Mouse (Mus musculus) cerebellum, adult 11-12 months (tissue): ENCODE results near the gene Fam168a.
A peak's percentile ranks its signal among the peaks of the same experiment; 100 is the strongest.

Experiments used
- DNase-seq: peaks from one replicate; pipeline ENCODE4 v3.0.0; 2022

Gene Fam168a

DNA sequence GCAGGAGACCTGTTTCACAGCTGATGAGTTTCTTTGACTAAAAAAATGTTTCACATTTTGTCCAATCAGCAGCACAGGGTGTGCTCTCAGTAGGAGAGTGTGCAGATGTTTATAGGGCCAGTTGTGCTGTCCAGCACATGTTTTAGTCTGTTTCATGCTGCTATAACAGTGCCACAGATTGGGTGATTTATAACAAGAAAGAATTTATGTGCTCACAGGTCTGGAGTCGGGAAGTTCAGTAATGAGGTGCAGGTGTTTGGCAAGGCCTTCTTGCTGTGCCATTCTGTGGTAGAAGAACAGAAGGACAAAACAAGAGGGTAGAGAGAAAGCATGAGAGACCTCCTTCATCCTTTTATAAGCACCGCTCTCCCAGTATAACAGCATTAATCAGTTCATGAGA is 78.2 kb downstream of the Fam168a start:
- no peak for DNase-seq

DNA sequence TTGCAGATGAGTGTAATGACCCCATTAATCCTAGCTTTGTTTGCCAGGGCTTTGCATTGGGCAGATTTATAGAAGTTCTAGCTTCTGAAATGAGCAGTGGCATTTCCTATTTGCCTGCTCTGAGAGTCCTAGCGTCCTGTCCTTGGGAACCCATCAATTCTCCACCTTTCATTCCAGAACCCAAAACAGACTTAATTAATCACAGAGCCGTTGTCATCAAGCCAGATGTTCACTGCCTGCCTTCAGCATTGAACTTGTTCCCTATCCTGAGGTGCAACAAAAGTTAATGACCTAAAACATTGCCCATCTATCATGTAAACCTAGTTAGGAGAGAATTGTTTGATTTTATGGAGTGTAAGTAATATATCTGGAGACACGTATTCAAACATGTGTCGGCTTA is 79.0 kb downstream of the Fam168a start:
- DNase-seq = no peak

DNA sequence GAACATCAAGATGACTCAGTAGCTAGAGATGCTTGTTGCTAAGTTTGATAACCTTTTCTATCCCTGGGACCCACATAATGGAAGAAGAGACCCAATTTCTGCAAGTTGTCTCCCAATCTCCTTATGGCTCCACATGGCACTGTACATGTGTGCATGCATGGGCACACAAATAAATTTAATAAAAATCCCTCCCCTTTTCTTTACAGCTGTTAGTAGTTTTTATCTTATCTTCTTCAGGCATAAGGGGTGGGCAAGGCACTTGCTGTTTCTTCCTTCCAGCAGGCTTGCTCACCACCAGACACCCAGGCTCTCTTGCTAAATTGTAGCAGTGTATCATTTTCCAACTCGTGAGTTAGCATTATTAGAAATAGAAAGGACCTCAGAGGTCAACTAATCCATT is 79.6 kb downstream of the Fam168a start:
- no peak for DNase-seq

DNA sequence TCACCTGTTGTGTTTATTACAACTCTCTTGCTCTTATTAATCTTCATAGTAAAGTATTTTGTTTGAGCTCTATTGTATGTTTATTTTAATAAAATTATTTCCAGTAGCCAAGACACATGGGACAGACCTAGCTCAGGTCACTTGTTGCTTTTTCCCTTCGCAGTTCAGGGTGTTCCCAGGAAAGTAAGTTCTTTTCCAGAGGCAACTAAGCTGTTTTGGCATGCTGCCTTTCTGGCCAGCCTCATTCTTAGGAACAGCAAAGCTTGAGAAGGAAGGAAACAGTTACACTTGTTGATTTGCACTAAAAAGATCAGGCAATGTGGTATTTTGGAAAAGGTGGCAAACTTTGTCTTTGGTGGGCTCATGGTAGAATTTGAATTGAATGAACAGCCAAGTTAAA is 81.9 kb downstream of the Fam168a start:
- no peak for DNase-seq

DNA sequence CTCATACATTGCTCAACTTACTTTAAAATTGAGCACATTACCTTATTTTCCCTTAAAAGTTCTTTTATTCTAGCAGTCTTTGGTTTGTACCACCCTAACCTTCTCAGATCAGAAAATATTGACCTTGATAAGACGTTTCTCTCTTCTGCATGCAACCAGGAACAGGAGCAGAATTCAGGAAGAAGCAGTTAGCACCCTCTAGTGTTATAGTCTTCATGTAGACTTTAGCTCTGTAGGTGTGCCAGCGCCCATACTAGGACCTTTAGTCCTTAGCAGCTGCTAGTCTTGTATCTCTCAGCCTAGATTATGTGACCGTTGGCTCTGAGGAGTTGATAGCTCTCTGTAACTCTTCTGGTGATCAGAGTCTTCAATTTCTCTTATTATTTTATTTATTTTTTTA is 92.4 kb downstream of the Fam168a start:
- DNase-seq = no peak

DNA sequence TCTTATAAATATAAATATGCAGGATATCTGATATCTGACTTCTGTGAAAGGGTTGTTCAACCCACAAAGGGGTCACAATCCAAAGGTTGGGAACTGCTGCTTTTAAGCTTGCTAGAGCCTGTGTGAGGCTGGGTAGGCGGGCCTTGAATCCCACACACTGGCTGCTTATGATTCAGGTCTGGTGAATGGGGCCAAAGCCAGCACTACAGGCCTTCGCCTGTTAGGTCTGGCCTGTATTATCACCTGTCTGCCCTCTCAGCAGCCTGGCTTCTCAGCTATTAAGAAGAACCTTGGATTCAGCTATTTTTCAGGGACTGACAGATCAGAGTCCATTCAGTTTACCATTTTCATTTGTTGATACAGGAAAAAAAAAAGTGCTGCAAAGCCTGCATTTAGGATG is 99.0 kb downstream of the Fam168a start:
- no peak for DNase-seq

DNA sequence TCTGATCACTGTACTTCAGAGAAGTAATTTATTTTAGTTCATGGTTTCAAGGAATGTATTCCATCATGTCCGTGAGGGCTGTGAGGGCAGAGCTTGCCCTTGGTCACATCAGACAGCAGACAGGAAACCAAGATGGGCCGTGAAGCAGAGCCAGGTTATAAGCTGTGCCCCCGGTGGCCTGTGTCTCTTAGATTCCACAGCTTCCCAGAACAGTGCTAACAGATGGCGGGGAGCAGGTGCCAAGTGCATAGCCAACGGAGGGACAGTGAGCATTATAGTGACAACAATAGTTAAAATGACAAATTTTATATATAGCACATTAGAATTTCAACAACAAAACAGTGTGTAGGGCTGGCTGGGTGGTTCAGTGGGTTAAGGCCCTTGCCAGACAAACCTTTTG is 105.5 kb downstream of the Fam168a start:
- DNase-seq = peak; percentile 86

DNA sequence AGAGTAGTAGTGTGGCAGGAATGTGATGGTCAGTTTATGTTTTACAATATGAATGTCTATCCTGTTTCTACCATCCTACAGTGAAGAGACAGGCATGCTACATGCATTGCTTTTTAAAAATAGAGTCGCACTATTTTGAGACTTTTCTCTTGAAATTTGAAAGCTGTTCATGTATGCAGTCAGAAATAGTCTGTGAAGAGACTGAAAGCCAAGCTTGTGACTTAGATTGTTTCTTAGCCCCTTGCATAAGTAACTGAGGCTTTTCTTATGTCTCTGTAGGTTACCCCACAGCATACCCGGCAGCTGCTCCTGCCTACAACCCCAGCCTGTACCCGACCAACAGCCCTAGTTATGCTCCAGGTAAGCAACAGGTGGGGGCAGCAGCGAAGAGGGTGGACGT is 106.2 kb downstream of the Fam168a start:
- no peak for DNase-seq

DNA sequence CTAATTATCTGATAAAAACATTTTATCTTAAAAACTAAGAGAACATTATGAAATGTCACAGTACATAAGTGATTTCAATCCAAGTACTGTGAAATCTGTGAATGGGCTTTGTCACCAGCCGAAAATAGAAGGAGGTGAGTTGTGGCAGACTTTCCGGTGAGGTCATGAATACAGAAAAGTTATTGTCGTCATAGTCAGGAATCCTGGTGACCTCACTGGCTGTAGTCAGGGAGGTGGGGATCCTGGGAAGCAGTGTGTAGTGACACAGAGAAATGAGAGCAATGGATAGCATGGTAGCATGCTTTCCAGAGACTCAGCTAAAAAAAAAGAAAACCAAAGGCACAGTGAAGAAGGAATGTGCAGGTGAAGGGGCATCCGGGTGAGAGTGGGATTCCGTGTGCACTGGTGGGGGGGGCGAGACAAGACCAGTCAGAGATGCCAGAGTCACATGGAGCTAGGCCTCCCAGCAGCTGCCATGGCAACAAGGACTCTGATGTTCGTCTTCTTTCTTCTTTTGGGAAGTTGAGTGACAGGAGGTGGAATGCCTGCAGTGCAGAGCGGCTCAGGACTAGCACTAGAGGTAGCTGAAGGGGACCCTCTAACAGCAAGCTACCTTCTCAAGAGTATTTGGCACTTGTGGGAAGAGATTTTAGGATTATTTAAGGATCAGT is 109.6 kb downstream of the Fam168a start:
- DNase-seq = no peak

DNA sequence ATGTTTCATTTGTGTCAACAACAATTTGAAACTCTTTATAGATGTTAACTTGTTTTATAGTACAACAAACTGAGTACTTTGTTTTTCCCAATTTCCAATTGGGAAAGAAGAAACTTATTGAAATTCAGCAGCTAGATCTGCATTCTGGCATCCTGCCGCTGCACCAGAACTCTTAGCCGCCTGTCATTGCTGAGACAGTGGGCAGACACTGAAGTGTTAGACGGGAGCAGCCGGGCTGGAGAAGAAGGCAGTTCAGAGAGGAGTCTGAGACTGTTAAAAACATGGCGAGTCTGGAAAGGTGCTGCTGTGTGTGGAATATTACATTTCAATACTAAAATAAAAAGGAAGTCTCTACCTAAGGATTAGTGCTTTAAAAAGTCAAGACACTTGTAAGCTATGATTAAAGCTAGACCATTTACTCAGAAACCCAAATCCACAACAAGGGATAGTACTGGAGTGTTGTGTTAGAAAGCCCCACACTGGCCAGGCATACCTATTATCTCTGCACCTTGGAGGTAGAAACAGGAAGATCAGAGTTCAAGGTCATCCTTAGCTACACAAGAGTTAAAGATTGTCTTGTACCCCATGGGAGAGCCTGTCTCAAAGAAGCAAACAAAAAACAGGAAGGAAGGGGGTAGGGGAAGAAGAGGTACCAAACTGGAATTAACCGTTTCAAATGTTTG is 110.5 kb downstream of the Fam168a start:
- DNase-seq = no peak

DNA sequence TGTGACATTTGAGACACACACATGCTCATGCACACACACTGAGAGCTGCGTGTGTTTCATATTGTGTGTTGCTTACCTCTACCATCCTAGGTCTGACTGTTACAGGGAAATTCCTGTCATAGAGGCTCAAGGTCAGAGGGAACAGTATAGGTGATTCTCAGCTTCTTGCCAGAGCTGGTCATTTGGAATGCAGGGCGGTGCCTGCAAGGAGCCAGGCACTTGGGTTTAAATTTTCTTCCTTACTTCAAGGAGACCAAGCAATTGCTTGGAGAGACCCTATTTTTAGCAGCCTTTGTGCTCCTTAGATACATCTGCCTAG is 111.0 kb downstream of the Fam168a start:
- DNase-seq = no peak

DNA sequence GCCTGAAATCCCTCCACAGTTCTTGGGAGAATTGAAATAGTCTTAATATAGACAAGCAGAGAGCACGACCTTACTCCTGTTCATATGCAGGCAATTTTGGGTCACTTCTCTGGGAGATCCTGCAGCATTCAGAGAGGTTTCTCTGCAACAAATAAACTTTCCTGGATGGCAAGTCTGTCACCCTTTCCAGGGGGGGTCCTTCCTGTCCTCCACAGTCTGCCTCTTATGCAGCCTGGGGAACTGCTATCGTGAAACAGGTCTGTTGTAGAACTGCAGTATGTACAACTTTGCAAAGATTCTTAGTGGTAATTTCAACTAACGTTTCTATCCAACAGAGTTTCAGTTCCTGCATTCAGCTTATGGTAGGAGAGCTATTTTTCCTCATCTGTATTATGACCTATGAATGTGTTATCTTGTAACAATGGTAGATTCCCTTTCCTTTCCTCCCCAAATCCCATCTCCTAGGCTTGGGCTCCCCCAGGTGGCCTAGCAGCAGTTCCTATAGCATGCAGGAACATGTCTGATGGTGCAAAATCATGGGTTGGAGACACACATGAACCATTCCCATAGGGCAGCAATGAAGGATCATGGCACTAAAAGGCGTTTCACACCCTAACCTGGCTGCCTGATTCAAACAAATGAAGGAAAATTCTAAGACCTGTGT is 112.1 kb downstream of the Fam168a start:
- DNase-seq = no peak

DNA sequence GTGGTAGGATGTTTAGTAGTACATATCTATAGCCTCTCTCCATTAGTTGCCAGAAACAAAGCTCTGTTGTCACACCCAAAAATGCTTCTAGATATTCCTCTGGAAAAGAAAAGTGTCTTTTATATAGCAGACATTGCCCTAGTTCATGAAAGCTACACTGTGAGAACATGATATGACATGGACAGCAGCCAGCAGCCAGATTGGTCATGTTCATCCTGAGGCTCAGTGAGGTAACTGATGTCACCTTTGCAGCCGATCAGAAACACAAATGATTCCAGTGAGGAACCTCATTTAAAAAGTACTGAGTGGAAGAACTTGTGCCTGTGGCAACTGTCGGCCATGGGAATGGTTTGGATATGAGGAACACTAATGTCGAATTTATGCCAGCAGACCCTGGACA is 118.2 kb downstream of the Fam168a start:
- peak; percentile 37 for DNase-seq

DNA sequence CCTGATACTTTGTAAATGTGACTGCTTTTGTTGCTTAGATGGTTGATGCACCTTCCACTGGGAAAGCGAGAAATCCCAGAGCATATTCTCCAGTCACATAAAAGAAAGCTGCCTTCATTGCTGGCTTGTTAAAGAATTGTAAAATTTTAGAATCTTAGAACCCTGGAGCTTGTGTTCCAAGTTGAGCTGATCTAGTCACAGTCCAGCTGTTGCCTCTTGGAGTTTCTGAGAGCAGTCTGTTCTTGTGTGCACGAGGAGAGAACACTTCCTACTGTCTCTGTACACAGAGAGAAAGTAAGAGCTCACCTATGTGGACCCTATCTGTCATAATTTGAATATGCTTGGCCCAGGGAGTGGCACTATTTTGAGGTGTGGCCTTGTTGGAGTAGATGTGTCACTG is 122.1 kb downstream of the Fam168a start:
- no peak for DNase-seq

DNA sequence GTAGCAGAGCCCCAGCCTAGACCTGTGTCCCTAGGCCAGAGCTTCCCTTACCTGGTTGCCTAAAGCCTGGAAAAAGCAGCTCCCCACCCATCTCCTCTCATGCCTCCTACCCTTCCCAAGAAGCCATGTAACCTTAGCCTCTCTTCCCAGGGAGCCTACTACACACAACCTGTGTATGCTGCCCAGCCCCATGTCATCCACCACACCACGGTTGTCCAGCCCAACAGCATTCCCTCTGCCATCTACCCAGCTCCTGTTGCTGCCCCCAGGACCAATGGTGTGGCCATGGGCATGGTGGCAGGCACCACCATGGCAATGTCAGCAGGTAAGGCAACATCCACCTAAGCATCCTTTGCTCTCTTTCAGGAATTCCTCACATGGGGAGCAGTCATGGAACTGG is 127.4 kb downstream of the Fam168a start:
- no peak for DNase-seq

DNA sequence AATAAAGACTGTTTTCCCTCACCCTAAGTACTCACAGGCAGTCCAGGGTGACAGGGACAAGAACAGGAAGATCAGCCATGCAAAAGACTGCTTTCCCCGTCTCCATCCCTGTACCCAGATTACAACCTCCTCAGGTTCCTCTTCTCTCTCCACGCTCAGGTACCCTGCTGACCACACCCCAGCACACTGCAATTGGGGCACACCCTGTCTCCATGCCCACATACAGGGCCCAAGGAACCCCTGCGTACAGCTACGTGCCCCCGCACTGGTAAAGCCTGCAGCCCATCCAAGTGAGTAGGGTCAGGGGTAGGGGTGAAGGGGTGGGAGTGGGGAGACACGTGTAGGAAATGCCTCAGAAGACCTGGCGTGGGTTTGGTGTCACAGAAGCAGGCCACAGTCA is 128.7 kb downstream of the Fam168a start:
- no peak for DNase-seq

DNA sequence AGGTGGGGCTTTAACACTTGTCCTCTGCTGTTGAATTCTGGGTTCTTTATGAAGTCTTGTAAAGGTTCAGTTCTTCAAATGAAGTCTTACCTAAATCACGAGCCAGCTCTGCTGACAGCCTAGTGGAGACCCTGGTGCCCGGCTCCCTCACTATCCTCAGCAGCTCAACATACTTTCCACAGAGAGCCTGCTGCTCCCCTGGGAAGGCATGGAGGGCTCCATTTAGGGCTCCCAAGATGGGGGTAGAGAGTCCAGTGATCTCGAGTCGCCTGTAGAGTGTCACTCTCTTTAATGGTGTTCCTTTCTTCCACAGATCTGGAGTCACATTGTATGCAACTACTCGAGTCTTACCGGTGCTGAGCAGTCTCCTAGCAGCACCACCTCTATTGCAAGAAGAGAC is 129.3 kb downstream of the Fam168a start:
- DNase-seq = no peak

DNA sequence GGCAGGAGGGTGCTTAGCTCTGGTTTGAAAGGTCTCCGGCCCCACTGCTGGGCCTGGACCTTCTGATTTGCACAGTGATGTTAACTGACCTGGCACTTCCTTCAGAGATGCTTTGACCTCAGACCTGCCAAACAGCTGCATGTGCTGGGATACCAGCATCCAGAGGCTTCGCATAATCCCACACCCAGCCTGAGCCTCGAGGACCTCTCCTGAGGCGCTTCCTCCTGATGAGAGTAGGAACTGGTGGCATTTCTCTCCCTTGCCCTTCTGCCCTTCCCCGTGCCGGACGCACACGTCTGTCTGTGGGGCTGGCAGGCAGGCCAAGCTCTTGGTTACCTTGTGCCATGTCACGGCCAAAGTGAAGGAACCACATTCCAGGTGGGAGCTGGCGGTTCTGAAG is 130.2 kb downstream of the Fam168a start:
- no peak for DNase-seq

DNA sequence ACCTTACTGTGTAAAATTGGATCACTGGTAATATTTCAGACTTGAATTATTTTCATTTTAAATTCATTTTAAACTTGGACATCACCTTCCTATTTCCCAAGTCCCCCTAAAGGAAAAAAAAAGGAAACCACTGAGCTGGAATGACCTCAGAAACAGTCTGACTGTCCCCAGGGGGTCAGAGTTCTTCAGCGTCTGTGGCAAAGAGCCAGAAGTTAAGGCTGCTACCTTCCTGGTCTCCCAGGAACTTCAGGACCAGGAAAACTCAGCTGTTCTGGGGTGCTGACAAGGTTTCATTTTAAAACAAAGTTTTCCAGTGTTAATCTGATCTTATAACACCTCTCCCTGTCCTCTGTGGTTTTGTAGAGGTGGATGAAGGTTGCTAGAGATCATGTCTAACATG is 131.3 kb downstream of the Fam168a start:
- no peak for DNase-seq

DNA sequence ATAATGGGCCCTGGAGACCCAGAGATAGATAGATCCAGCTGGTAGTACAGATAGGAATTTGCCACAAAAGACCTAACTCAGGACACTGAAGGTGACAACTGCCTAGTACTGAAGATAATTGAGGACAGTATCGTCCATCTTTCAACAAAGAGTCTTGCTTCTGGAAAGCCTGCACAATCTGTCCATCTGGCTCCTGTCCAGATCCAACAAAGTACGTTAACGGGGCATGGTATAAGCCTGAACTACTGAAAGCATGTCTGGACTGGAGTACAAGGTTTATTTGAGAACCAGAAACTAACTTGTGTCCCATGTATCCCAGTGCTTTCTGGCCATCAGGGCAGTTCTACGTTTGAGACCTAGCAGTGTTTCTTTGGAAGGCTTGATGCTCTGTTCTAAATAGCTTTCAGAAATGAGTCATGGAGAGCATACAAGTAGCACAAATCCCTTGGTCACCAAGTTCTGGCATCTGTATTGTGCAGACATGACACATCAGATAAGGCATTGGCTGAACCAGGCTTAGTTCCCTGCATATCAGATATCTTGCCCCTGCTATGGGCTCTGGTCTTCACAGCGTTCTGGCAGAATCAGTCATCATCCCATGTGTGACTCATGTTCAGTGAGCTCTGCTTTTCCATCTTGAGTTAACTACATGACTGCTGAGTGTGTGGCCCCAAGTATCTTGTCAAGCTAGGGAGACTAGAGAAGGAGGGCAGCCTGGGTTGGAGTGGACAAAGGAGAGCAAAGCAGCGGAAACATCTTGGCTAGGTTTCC is 133.4 kb downstream of the Fam168a start:
- peak; percentile 54 for DNase-seq

DNA sequence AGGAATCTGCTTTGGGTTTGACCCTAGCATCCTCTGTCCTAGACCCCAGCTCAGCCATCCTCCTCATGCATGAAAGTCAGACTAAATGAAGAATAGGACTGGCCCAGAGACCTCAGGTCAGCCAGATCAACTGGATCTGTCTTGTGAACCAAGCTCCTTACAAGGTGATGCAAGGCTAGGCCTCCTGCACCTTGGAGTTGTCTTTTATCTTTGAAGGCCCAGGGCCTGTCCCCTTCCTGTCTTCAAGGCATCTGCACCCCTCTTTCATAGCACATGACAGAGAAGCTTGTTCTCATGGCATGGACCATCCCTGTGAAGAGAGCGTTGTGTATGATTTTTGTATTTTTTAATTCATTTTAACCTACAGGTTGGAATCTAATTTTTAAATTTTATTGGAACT is 134.5 kb downstream of the Fam168a start:
- DNase-seq = no peak

DNA sequence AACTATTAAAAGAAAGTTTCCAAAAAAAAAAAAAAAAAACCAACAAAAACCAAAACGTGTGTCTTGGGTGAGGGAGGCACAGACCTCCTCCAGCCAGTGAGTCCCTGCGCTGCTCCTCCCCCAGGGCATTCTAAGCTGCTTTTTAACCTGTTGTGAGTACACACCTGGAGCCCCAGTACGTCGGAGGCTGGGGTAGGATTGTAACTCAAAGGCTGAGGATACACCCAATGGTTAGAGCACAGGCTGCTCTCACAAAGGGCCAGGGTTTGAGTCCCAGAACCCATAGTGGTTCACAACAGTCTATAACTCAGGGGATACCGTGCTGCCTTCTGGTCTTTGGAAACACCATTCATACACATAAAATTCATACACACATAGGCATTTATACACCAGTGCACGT is 135.2 kb downstream of the Fam168a start:
- DNase-seq = no peak

DNA sequence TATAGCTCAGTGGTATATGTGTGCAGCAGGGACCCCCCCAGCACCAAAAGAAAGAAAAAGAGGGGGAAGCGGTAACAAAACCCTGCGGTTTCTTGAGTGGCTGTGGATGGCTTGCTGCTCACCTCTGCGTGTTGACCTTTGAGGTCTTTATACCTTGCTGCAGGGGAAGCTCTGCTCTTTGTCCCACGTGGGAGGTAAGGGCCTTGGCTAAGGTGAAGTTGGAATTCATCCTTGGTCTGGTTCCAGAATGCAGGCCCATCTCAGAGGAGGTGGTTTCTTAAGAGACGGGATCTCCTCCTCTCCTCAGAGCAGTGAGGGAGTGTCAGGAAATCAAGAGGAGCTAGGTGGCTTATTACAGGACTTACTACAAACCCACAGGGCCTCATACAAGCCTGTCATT is 135.7 kb downstream of the Fam168a start:
- DNase-seq = no peak

DNA sequence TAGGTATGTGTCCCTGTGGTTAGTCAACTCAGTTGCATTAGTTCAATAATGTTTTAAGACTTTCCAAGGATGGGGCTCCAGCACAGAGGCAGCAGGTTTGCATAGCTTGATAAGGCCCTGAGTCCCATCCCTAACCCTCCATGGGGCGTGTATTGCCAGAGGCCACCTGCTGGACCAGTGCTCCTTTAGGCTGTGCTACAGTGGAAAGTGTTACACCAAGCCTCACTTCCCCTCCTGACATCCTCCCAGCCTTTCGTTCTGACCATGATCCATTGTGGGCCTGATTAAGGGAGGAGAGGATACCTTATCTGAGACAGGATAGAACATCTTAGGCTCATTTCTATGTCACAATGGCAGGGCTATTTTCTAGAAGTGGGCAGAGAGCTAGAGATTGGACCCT is 137.4 kb downstream of the Fam168a start:
- DNase-seq = no peak
